Mouse (Mus musculus): Measurements from ENCODE around the gene Kif20b. TPM values are rescaled to one million over a fixed set of nuclear protein-coding genes. Genes with fewer than 3 reads are reported as not detected.

Gene Kif20b
- polyA plus RNA-seq, 1 experiment from 2014 or later, result 9.4 TPM

- Histone ChIP-seq H3K4me1 (replicated peaks; ENCODE audit: control insufficient read depth, insufficient read depth, low read length) (no peaks in the 10 kb centered on the region), H3K9me3 (ENCODE audit: control insufficient read depth, low read length) (no peaks in the 10 kb centered on the region), H3K9ac (no peak overlapping the region), H3K27me3 (ENCODE audit: control insufficient read depth, insufficient read depth, low read length) (no peaks in the 10 kb centered on the region), H3K4me3 (replicated peaks; ENCODE audit: low read length) (no peak overlapping the region), H3K4me2 (replicated peaks) (no peak overlapping the region), H3K27ac (no peak overlapping the region), H3K36me3 (replicated peaks; ENCODE audit: control insufficient read depth, insufficient read depth) (no peaks in the 10 kb centered on the region)
- 89% methylated on average over 5 of the region's 5 CpGs for WGBS
- DNase-seq (ENCODE audit: low spot score), result no peak
- no peak for ATAC-seq (ENCODE audit: low FRiP score)
These were observed 15.4 kb upstream of the Kif20b start for GRCm38 (mm10) chr19:34906772-34907171.

GRCm38 (mm10) chr19:34912366-34912765 is 9.8 kb upstream of the Kif20b start:
- no peaks in the 10 kb centered on the region for H3K27me3 ChIP-seq (ENCODE audit: control insufficient read depth, insufficient read depth, low read length)
- H3K4me1 ChIP-seq (replicated peaks; ENCODE audit: control insufficient read depth, insufficient read depth, low read length), result no peaks in the 10 kb centered on the region

GRCm38 (mm10) chr19:34920066-34920465 is 2.1 kb upstream of the Kif20b start:
- H3K36me3 ChIP-seq (replicated peaks; ENCODE audit: control insufficient read depth, insufficient read depth), result no peaks in the 10 kb centered on the region
- H3K4me3 ChIP-seq (replicated peaks; ENCODE audit: low read length), result no peak overlapping the region
- no peaks in the 10 kb centered on the region for H3K27me3 ChIP-seq (ENCODE audit: control insufficient read depth, insufficient read depth, low read length)
- no peaks in the 10 kb centered on the region; the same call in 1 of the 2 replicates for H3K4me1 ChIP-seq (replicated peaks; ENCODE audit: control insufficient read depth, insufficient read depth, low read length)
- no peak for ATAC-seq (ENCODE audit: low FRiP score)
- no peak overlapping the region for H3K27ac ChIP-seq
- DNase-seq (ENCODE audit: low spot score), result no peak
- WGBS, result 93% methylated on average over 4 of the region's 4 CpGs
- no peaks in the 10 kb centered on the region for H3K9me3 ChIP-seq (ENCODE audit: control insufficient read depth, low read length)
- H3K9ac ChIP-seq, result no peak overlapping the region
- H3K4me2 ChIP-seq (replicated peaks), result no peak overlapping the region

More at GRCm38 (mm10) chr19:34912366-34912765, 9.8 kb upstream of the Kif20b start:
- no peak for DNase-seq (ENCODE audit: low spot score)
- Histone ChIP-seq H3K36me3 (replicated peaks; ENCODE audit: control insufficient read depth, insufficient read depth) (no peaks in the 10 kb centered on the region), H3K9me3 (ENCODE audit: control insufficient read depth, low read length) (no peaks in the 10 kb centered on the region), H3K4me3 (replicated peaks; ENCODE audit: low read length) (no peak overlapping the region), H3K4me2 (replicated peaks) (no peak overlapping the region), H3K9ac (no peak overlapping the region), H3K27ac (no peak overlapping the region)
- ATAC-seq (ENCODE audit: low FRiP score), result no peak

- Histone ChIP-seq H3K9me3 (ENCODE audit: control insufficient read depth, low read length) (no peaks in the 10 kb centered on the region), H3K27ac (no peak overlapping the region), H3K36me3 (replicated peaks; ENCODE audit: control insufficient read depth, insufficient read depth) (no peaks in the 10 kb centered on the region), H3K4me3 (replicated peaks; ENCODE audit: low read length) (no peak overlapping the region), H3K27me3 (ENCODE audit: control insufficient read depth, insufficient read depth, low read length) (no peaks in the 10 kb centered on the region), H3K9ac (no peak overlapping the region), H3K4me1 (replicated peaks; ENCODE audit: control insufficient read depth, insufficient read depth, low read length) (no peaks in the 10 kb centered on the region; the same call in 1 of the 2 replicates), H3K4me2 (replicated peaks) (no peak overlapping the region)
- DNase-seq (ENCODE audit: low spot score) (no peak), ATAC-seq (ENCODE audit: low FRiP score) (no peak)
- WGBS, result 87% methylated on average over 3 of the region's 3 CpGs
These were observed 1.6 kb upstream of the Kif20b start for GRCm38 (mm10) chr19:34920531-34920930.

- Histone ChIP-seq H3K27ac (peak overlapping the region; percentile 78; the same call in 1 of the 2 replicates), H3K9me3 (ENCODE audit: control insufficient read depth, low read length) (no peaks in the 10 kb centered on the region), H3K9ac (peak overlapping the region; percentile 68; the same call in 1 of the 2 replicates), H3K27me3 (ENCODE audit: control insufficient read depth, insufficient read depth, low read length) (no peaks in the 10 kb centered on the region), H3K4me2 (replicated peaks) (peak overlapping the region; percentile 72), H3K4me3 (replicated peaks; ENCODE audit: low read length) (peak overlapping the region; percentile 62), H3K4me1 (replicated peaks; ENCODE audit: control insufficient read depth, insufficient read depth, low read length) (no peaks in the 10 kb centered on the region; the same call in 1 of the 2 replicates), H3K36me3 (replicated peaks; ENCODE audit: control insufficient read depth, insufficient read depth) (no peaks in the 10 kb centered on the region)
- WGBS, result 20% methylated on average over 7 of the region's 7 CpGs
- ATAC-seq (ENCODE audit: low FRiP score) (no peak), DNase-seq (ENCODE audit: low spot score) (peak; percentile 39)
These were observed 909 bp upstream of the Kif20b start for GRCm38 (mm10) chr19:34921253-34921651.

- no peak for ATAC-seq (ENCODE audit: low FRiP score)
These were observed 422 bp downstream of the Kif20b start for GRCm38 (mm10) chr19:34922603-34922963.

GRCm38 (mm10) chr19:34947206-34947605 is 25.0 kb downstream of the Kif20b start:
- H3K36me3 ChIP-seq (replicated peaks; ENCODE audit: control insufficient read depth, insufficient read depth), result peaks cover 20% of the 10 kb centered on the region
- no peaks in the 10 kb centered on the region for H3K4me1 ChIP-seq (replicated peaks; ENCODE audit: control insufficient read depth, insufficient read depth, low read length)
- no peak overlapping the region for H3K4me2 ChIP-seq (replicated peaks)
- DNase-seq (ENCODE audit: low spot score), result no peak
- no peaks in the 10 kb centered on the region for H3K9me3 ChIP-seq (ENCODE audit: control insufficient read depth, low read length)
- no peaks in the 10 kb centered on the region for H3K27me3 ChIP-seq (ENCODE audit: control insufficient read depth, insufficient read depth, low read length)
- H3K9ac ChIP-seq, result no peak overlapping the region
- H3K27ac ChIP-seq, result no peak overlapping the region
- no peak overlapping the region for H3K4me3 ChIP-seq (replicated peaks; ENCODE audit: low read length)
- ATAC-seq (ENCODE audit: low FRiP score), result no peak
- 100% methylated on average over 1 of the region's 1 CpGs for WGBS

More at GRCm38 (mm10) chr19:34922603-34922963, 422 bp downstream of the Kif20b start:
- no peaks in the 10 kb centered on the region for H3K36me3 ChIP-seq (replicated peaks; ENCODE audit: control insufficient read depth, insufficient read depth)
- H3K4me3 ChIP-seq (replicated peaks; ENCODE audit: low read length), result peak overlapping the region; percentile 62
- peak overlapping the region; percentile 68 for H3K9ac ChIP-seq
- under 1% methylated on average over 9 of the region's 9 CpGs for WGBS
- DNase-seq (ENCODE audit: low spot score), result no peak
- H3K27ac ChIP-seq, result no peak overlapping the region
- no peaks in the 10 kb centered on the region for H3K9me3 ChIP-seq (ENCODE audit: control insufficient read depth, low read length)
- H3K4me2 ChIP-seq (replicated peaks), result peak overlapping the region; percentile 72
- H3K27me3 ChIP-seq (ENCODE audit: control insufficient read depth, insufficient read depth, low read length), result no peaks in the 10 kb centered on the region
- no peaks in the 10 kb centered on the region; the same call in 1 of the 2 replicates for H3K4me1 ChIP-seq (replicated peaks; ENCODE audit: control insufficient read depth, insufficient read depth, low read length)

GRCm38 (mm10) chr19:34953842-34954541 is 31.8 kb downstream of the Kif20b start:
- WGBS, result 92% methylated on average over 11 of the region's 11 CpGs
- H3K4me3 ChIP-seq (replicated peaks; ENCODE audit: low read length), result no peak overlapping the region
- ATAC-seq (ENCODE audit: low FRiP score) (no peak), DNase-seq (ENCODE audit: low spot score) (no peak)
- no peak overlapping the region for H3K27ac ChIP-seq
- H3K4me2 ChIP-seq (replicated peaks), result no peak overlapping the region
- no peaks in the 10 kb centered on the region for H3K9me3 ChIP-seq (ENCODE audit: control insufficient read depth, low read length)
- peaks cover 25% of the 10 kb centered on the region for H3K36me3 ChIP-seq (replicated peaks; ENCODE audit: control insufficient read depth, insufficient read depth)
- H3K9ac ChIP-seq, result no peak overlapping the region
- no peaks in the 10 kb centered on the region for H3K27me3 ChIP-seq (ENCODE audit: control insufficient read depth, insufficient read depth, low read length)
- no peaks in the 10 kb centered on the region for H3K4me1 ChIP-seq (replicated peaks; ENCODE audit: control insufficient read depth, insufficient read depth, low read length)

- H3K4me2 ChIP-seq (replicated peaks), result no peak overlapping the region
- no peaks in the 10 kb centered on the region; the same call in none of the 2 replicates for H3K36me3 ChIP-seq (replicated peaks; ENCODE audit: control insufficient read depth, insufficient read depth)
- H3K9me3 ChIP-seq (ENCODE audit: control insufficient read depth, low read length), result no peaks in the 10 kb centered on the region
- H3K27me3 ChIP-seq (ENCODE audit: control insufficient read depth, insufficient read depth, low read length), result no peaks in the 10 kb centered on the region
- ATAC-seq (ENCODE audit: low FRiP score) (no peak), DNase-seq (ENCODE audit: low spot score) (no peak)
- no peak overlapping the region for H3K4me3 ChIP-seq (replicated peaks; ENCODE audit: low read length)
- H3K4me1 ChIP-seq (replicated peaks; ENCODE audit: control insufficient read depth, insufficient read depth, low read length), result no peaks in the 10 kb centered on the region
- H3K9ac ChIP-seq, result no peak overlapping the region
- H3K27ac ChIP-seq, result no peak overlapping the region
- 88% methylated on average over 11 of the region's 11 CpGs for WGBS
These were observed 37.2 kb downstream of the Kif20b start for GRCm38 (mm10) chr19:34959369-34959768.
